Mouse (Mus musculus) embryonic facial prominence, embryonic 12.5 days (tissue): Measurements from ENCODE around the gene Btrc. TPM values are rescaled to one million over a fixed set of nuclear protein-coding genes. Genes with fewer than 3 reads are reported as not detected.
A peak's percentile ranks its signal among the peaks of the same experiment; 100 is the strongest.
"Not testable (repeated sequence)": the region's sequence is repeated elsewhere in the genome, so short reads cannot be mapped to it uniquely, and the experiment has no call there.

Experiments used
- ATAC-seq: fragments of 200-750 bp; cut with Nextera tagmentation; 2 replicates; pipeline ENCODE4 v1.8.0; 2017; ENCODE audit not compliant: insufficient number of reproducible peaks, insufficient read depth, low FRiP score, low TSS enrichment
- H3K27ac ChIP-seq: fragments of 300-500 bp; sonication (generic); 2 replicates; pipeline ENCODE4 v1.5.1; 2016; ENCODE audit warnings: mild to moderate bottlenecking
- H3K27me3 ChIP-seq: fragments of 300-500 bp; sonication (generic); 2 replicates; pipeline ENCODE4 v1.6.1; 2016; ENCODE audit warnings: mild to moderate bottlenecking, moderate library complexity
- H3K36me3 ChIP-seq: fragments of 300-500 bp; sonication (generic); 2 replicates; pipeline ENCODE4 v1.6.1; 2016; ENCODE audit warnings: mild to moderate bottlenecking
- H3K4me1 ChIP-seq: fragments of 300-500 bp; sonication (generic); 2 replicates; pipeline ENCODE4 v1.6.1; 2016
- H3K4me2 ChIP-seq: fragments of 300-500 bp; sonication (generic); replicated peaks from 2 replicates; pipeline ENCODE4 v1.6.1; 2016; ENCODE audit warnings: mild to moderate bottlenecking, moderate library complexity
- H3K4me3 ChIP-seq: fragments of 300-500 bp; sonication (generic); 2 replicates; pipeline ENCODE4 v1.5.1; 2016; ENCODE audit warnings: mild to moderate bottlenecking
- H3K9ac ChIP-seq: fragments of 300-500 bp; sonication (generic); 2 replicates; pipeline ENCODE4 v1.6.1; 2016; ENCODE audit warnings: mild to moderate bottlenecking, moderate library complexity
- H3K9me3 ChIP-seq: fragments of 300-500 bp; sonication (generic); 2 replicates; pipeline ENCODE4 v1.6.1; 2016; ENCODE audit warnings: mild to moderate bottlenecking, moderate library complexity
- WGBS: fragments of 180-500 bp; shearing (Covaris S2); methylation state at CpG from one replicate; pipeline ENCODE4 v1.1.7; 2016; 5-methylcytosine and 5-hydroxymethylcytosine counted together
- polyA plus RNA-seq: library from polyadenylated mRNA; unstranded; fragments of >200 nt; fragmentation: Nextera tagmentation; extraction: Ambion mirVana; gene quantifications from 2 replicates; pipeline ENCODE4 v1.2.1, GENCODE M21; 2016

The Btrc gene
- polyA plus RNA-seq, 1 experiment from 2014 or later, result 59.4 TPM

- no peaks in the 10 kb centered on the region for H3K9me3 ChIP-seq
- peaks cover 19% of the 10 kb centered on the region; the same call in 1 of the 2 replicates for H3K4me1 ChIP-seq
- no peaks in the 10 kb centered on the region for H3K36me3 ChIP-seq
- H3K9ac ChIP-seq, result peak overlapping the region; percentile 52
- peak overlapping the region; percentile 39 for H3K4me3 ChIP-seq
- H3K27me3 ChIP-seq, result peaks cover 53% of the 10 kb centered on the region
- WGBS, result 27% methylated on average over 8 of the region's 8 CpGs
- ATAC-seq, result no peak
- no peak overlapping the region for H3K27ac ChIP-seq
- H3K4me2 ChIP-seq, result peak overlapping the region; percentile 90
Measured at GRCm38 (mm10) chr19:45540657-45541408, 177.3 kb downstream of the Btrc start.

- peak overlapping the region; percentile 90 for H3K4me2 ChIP-seq
- no peak for ATAC-seq
- H3K9me3 ChIP-seq, result no peaks in the 10 kb centered on the region
- H3K27ac ChIP-seq, result no peak overlapping the region
- H3K4me3 ChIP-seq, result peak overlapping the region; percentile 39
- H3K36me3 ChIP-seq, result no peaks in the 10 kb centered on the region
- H3K27me3 ChIP-seq, result peaks cover 58% of the 10 kb centered on the region
- H3K4me1 ChIP-seq, result peaks cover 19% of the 10 kb centered on the region; the same call in 1 of the 2 replicates
- WGBS, result under 1% methylated on average over 52 of the region's 58 CpGs
- peak overlapping the region; percentile 52 for H3K9ac ChIP-seq
Measured at GRCm38 (mm10) chr19:45541409-45542041, 178.0 kb downstream of the Btrc start.

GRCm38 (mm10) chr19:45542061-45542460 lies 178.5 kb downstream of the Btrc start:
- Histone ChIP-seq H3K27me3 (peaks cover 58% of the 10 kb centered on the region), H3K9me3 (no peaks in the 10 kb centered on the region), H3K36me3 (no peaks in the 10 kb centered on the region), H3K4me2 (peak overlapping the region; percentile 90), H3K27ac (no peak overlapping the region), H3K4me1 (peaks cover 19% of the 10 kb centered on the region; the same call in 1 of the 2 replicates), H3K9ac (peak overlapping the region; percentile 52; the same call in 1 of the 2 replicates), H3K4me3 (peak overlapping the region; percentile 39)
- no peak for ATAC-seq
- 20% methylated on average over 3 of the region's 3 CpGs for WGBS

- peaks cover 59% of the 10 kb centered on the region for H3K27me3 ChIP-seq
- H3K9ac ChIP-seq, result peak overlapping the region; percentile 32; the same call in 1 of the 2 replicates
- peak overlapping the region; percentile 77 for H3K4me2 ChIP-seq
- WGBS, result 2% methylated on average over 22 of the region's 26 CpGs
- peak overlapping the region; percentile 34 for H3K4me3 ChIP-seq
- ATAC-seq, result no peak
- H3K36me3 ChIP-seq, result no peaks in the 10 kb centered on the region
- H3K9me3 ChIP-seq, result no peaks in the 10 kb centered on the region
- no peak overlapping the region for H3K27ac ChIP-seq
- peaks cover 24% of the 10 kb centered on the region; the same call in 1 of the 2 replicates for H3K4me1 ChIP-seq
Measured at GRCm38 (mm10) chr19:45544152-45544924, 180.8 kb downstream of the Btrc start.

GRCm38 (mm10) chr19:45544925-45545321 lies 181.4 kb downstream of the Btrc start:
- peak overlapping the region; percentile 34 for H3K4me3 ChIP-seq
- peaks cover 24% of the 10 kb centered on the region; the same call in 1 of the 2 replicates for H3K4me1 ChIP-seq
- no peaks in the 10 kb centered on the region for H3K36me3 ChIP-seq
- peak; percentile 57 for ATAC-seq
- peak overlapping the region; percentile 32; the same call in 1 of the 2 replicates for H3K9ac ChIP-seq
- WGBS, result under 1% methylated on average over 30 of the region's 30 CpGs
- H3K9me3 ChIP-seq, result no peaks in the 10 kb centered on the region
- peaks cover 59% of the 10 kb centered on the region for H3K27me3 ChIP-seq
- peak overlapping the region; percentile 77 for H3K4me2 ChIP-seq
- no peak overlapping the region for H3K27ac ChIP-seq

- Histone ChIP-seq H3K27me3 (peaks cover 27% of the 10 kb centered on the region), H3K4me1 (peaks cover 15% of the 10 kb centered on the region; the same call in 1 of the 2 replicates), H3K36me3 (peaks cover 10% of the 10 kb centered on the region)
- ATAC-seq, H3K9me3 ChIP-seq, H3K4me3 ChIP-seq, H3K9ac ChIP-seq, H3K4me2 ChIP-seq, H3K27ac ChIP-seq: not testable (repeated sequence)
Measured at GRCm38 (mm10) chr19:45548196-45548595, 184.7 kb downstream of the Btrc start.

- ATAC-seq, result no peak
- peaks cover 22% of the 10 kb centered on the region for H3K36me3 ChIP-seq
- H3K4me1 ChIP-seq, result peaks cover 10% of the 10 kb centered on the region; the same call in 1 of the 2 replicates
- no peak overlapping the region for H3K4me2 ChIP-seq
- H3K9me3 ChIP-seq, result no peaks in the 10 kb centered on the region
- no peak overlapping the region for H3K4me3 ChIP-seq
- 80% methylated on average over 23 of the region's 23 CpGs for WGBS
- no peak overlapping the region for H3K27ac ChIP-seq
- H3K9ac ChIP-seq, result no peak overlapping the region
- H3K27me3 ChIP-seq, result peaks cover 17% of the 10 kb centered on the region; the same call in 1 of the 2 replicates
Measured at GRCm38 (mm10) chr19:45549128-45549915, 185.8 kb downstream of the Btrc start.

- no peak overlapping the region for H3K9ac ChIP-seq
- H3K4me1 ChIP-seq, result 0 out of 2 replicates have a peak, but pooled peaks cover 4% of the 10 kb centered on the region
- H3K36me3 ChIP-seq, result peaks cover 27% of the 10 kb centered on the region
- H3K4me2 ChIP-seq, result no peak overlapping the region
- no peaks in the 10 kb centered on the region for H3K9me3 ChIP-seq
- H3K27ac ChIP-seq, result no peak overlapping the region
- 72% methylated on average over 4 of the region's 4 CpGs for WGBS
- ATAC-seq, result no peak
- peaks cover 17% of the 10 kb centered on the region; the same call in 1 of the 2 replicates for H3K27me3 ChIP-seq
- no peak overlapping the region for H3K4me3 ChIP-seq
Measured at GRCm38 (mm10) chr19:45549948-45550347, 186.4 kb downstream of the Btrc start.

GRCm38 (mm10) chr19:45552187-45552586 lies 188.7 kb downstream of the Btrc start:
- 59% methylated on average over 6 of the region's 6 CpGs for WGBS
- 0 out of 2 replicates have a peak, but pooled peaks cover 4% of the 10 kb centered on the region for H3K4me1 ChIP-seq
- no peak for ATAC-seq
- H3K4me3 ChIP-seq, result no peak overlapping the region
- H3K27ac ChIP-seq, result 0 out of 2 replicates have a peak overlapping the region, but pooled peaks have one; percentile 23
- 0 out of 2 replicates have a peak, but pooled peaks cover 3% of the 10 kb centered on the region for H3K27me3 ChIP-seq
- peaks cover 44% of the 10 kb centered on the region for H3K36me3 ChIP-seq
- no peak overlapping the region for H3K4me2 ChIP-seq
- H3K9ac ChIP-seq, result no peak overlapping the region
- no peaks in the 10 kb centered on the region for H3K9me3 ChIP-seq

- H3K27ac ChIP-seq, result no peak overlapping the region
- no peaks in the 10 kb centered on the region for H3K9me3 ChIP-seq
- ATAC-seq, result no peak
- H3K27me3 ChIP-seq, result 0 out of 2 replicates have a peak, but pooled peaks cover 3% of the 10 kb centered on the region
- peaks cover 52% of the 10 kb centered on the region for H3K36me3 ChIP-seq
- H3K4me2 ChIP-seq, result no peak overlapping the region
- H3K4me1 ChIP-seq, result no peaks in the 10 kb centered on the region
- H3K9ac ChIP-seq, result no peak overlapping the region
- WGBS, result 92% methylated on average over 11 of the region's 11 CpGs
- no peak overlapping the region for H3K4me3 ChIP-seq
Measured at GRCm38 (mm10) chr19:45554136-45554535, 190.6 kb downstream of the Btrc start.
